Mouse (Mus musculus) kidney, adult 2 months (tissue): Measurements from ENCODE around the gene Grcc10.

Experiments
- CTCF ChIP-seq: fragments of 200-500 bp; conservative IDR thresholded peaks from 2 replicates; pipeline ENCODE4 v1.5.1; 2011; ENCODE audit warnings: low read depth, mild to moderate bottlenecking, control low read depth, low read length, moderate library complexity, mixed read lengths; ENCODE audit not compliant: insufficient read depth, insufficient read length
- POLR2A ChIP-seq: fragments of 200-500 bp; IDR thresholded peaks from one replicate; pipeline ENCODE4 v1.6.1; 2011; ENCODE audit warnings: low read depth, low read length, control low read depth

DNA sequence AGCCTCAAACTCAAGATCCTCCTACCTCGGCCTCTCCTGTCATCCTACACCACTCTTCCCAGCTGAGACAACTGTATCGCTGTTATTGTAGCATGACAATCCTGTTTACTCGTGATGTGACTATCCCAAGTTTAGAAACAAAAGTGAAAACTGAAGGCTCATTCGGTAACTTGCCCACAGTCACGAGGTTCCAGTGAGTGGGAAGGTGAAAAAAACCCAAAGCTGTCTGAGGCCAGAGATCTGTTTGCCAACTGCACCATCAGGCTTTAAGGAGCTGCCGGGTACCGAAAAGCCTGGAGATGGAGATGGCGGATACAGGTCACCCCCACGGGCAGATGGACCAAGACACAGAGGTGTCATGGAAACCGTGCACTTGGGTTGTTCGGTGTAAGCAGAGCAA is 4.1 kb downstream of the Grcc10 start:
- TF ChIP-seq POLR2A: no peak
- TF ChIP-seq CTCF: no peak
